Mouse (Mus musculus): ENCODE data around the gene Gnat2.

DNA sequence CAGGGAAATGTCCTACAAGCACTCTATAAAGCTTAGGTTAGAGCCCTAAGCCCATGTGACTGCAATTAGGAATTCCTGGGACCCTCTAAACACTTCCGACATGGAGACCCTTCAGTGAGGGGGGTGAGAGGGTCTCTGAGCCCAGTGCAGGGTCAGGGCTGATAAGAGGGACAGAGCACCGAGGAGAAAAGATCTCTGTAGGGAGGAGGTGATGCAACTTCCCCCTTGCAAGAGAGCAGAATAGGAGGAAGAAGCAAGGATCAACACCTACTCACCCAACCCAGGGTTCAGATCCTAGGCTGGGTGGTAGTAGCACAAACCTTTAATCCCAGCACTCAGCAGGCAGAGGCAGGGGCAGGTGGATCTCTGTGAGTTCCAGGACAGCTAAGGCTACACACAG is 9.4 kb upstream of the Gnat2 start:
- TF ChIP-seq POLR2A (IDR thresholded peaks at IDR 0.05; ENCODE audit: insufficient read depth, low read depth, low read length) (no peak), CTCF (IDR thresholded peaks at IDR 0.05) (no peak)

Measured in heart, adult 2 months (tissue).